Mouse (Mus musculus) C2C12 (cell line): ENCODE measurements at regions not wholly inside any gene's neighbourhood (a gene's known extent, or its start where the extent isn't known, plus 50 kb on each side); places are given as distances from the start of the nearest gene placed in this dataset.

Source experiments
- H3K27me3 ChIP-seq: one replicate; pipeline ENCODE4 v1.6.1; 2011; ENCODE audit not compliant: control insufficient read depth, insufficient read depth, insufficient read length
- H3K36me3 ChIP-seq: one replicate; pipeline ENCODE4 v1.6.1; 2011; ENCODE audit not compliant: control insufficient read depth, insufficient read depth
- H3K4me3 ChIP-seq: one replicate; pipeline ENCODE4 v1.5.1; 2011; ENCODE audit warnings: mild to moderate bottlenecking, control low read depth; ENCODE audit not compliant: poor library complexity, insufficient read depth, severe bottlenecking
- H3K79me2 ChIP-seq: one replicate; pipeline ENCODE4 v1.6.1; 2011; ENCODE audit not compliant: control insufficient read depth, insufficient read depth
- H3K79me3 ChIP-seq: one replicate; pipeline ENCODE4 v1.6.1; 2011; ENCODE audit warnings: low read depth, control low read depth
- H3ac ChIP-seq: one replicate; pipeline ENCODE3; 2011; ENCODE audit warnings: low read depth; ENCODE audit not compliant: control insufficient read depth, insufficient read length
- CEBPB ChIP-seq: IDR thresholded peaks from one replicate; pipeline ENCODE4 v1.6.1; 2011; ENCODE audit warnings: low read depth, mild to moderate bottlenecking, control low read depth, moderate library complexity
- CTCF ChIP-seq: IDR thresholded peaks from one replicate; pipeline ENCODE4 v1.5.1; 2011; ENCODE audit not compliant: control insufficient read depth, insufficient read depth, insufficient read length
- FOSL1 ChIP-seq: IDR thresholded peaks from one replicate; pipeline ENCODE4 v1.8.0; 2011; ENCODE audit warnings: mild to moderate bottlenecking, low read length; ENCODE audit not compliant: poor library complexity, insufficient read depth, severe bottlenecking
- MAX ChIP-seq: IDR thresholded peaks from one replicate; pipeline ENCODE4 v1.6.1; 2011; ENCODE audit warnings: mild to moderate bottlenecking, control low read depth
- MYOD1 ChIP-seq: IDR thresholded peaks from one replicate; pipeline ENCODE4 v1.6.1; 2011; ENCODE audit warnings: low read depth; ENCODE audit not compliant: control insufficient read depth, insufficient read length
- MYOG ChIP-seq: IDR thresholded peaks from one replicate; pipeline ENCODE4 v1.6.1; 2011; ENCODE audit not compliant: control insufficient read depth, insufficient read length; ENCODE audit errors: extremely low read depth
- USF1 ChIP-seq: IDR thresholded peaks from one replicate; pipeline ENCODE4 v1.6.1; 2011; ENCODE audit warnings: low read depth, mild to moderate bottlenecking, control low read depth, moderate library complexity

DNA sequence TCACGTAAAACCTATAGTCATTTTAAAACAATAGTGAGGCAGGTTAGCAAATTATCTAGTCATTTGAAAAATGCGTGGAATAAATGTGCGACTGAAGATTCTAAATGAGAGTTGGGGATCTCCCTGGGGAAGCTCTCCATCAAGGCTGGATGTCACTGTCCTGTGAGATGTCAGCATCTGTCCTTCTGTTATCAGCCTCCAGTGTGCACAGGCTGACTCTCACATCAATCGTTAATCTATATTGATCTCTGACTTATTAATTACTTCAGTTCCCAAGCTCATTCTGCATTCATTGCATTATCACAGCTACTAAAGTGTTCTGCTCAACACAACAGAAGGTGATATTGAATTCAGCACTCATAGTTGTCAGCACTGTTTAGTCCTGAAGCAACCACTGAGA lies 574.1 kb upstream of the Stxbp6 start:
- Histone ChIP-seq H3ac (no peak overlapping the region), H3K36me3 (no peaks in the 10 kb centered on the region), H3K27me3 (no peaks in the 10 kb centered on the region), H3K79me2 (no peaks in the 10 kb centered on the region), H3K79me3 (no peaks in the 10 kb centered on the region), H3K4me3 (no peak overlapping the region)
- no peak for TF ChIP-seq CEBPB
- no peak for TF ChIP-seq MYOG
- TF ChIP-seq CTCF, result no peak
- TF ChIP-seq USF1, result no peak
- no peak for TF ChIP-seq MYOD1
- TF ChIP-seq FOSL1, result no peak
- TF ChIP-seq MAX, result no peak

DNA sequence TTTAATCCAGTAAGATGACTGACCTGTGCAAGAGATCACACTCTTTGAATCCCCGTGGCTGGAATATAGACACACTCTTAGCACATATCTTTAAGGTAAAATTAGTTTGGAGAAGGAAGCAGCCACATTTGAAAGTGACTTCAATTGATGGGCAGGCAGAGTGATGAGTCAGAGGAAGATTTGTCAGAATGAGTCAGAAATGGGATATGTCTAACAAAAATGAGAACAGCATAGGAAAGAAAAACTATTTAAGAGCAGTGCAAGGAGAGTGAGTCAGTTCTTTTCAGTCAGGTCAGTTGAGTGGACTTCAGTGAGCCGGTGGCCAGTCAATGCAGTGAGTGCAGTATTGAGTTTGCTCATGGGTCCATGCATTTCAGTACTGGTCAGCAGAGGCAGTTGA lies 569.7 kb upstream of the Stxbp6 start:
- no peaks in the 10 kb centered on the region for H3K79me3 ChIP-seq
- H3ac ChIP-seq, result no peak overlapping the region
- H3K79me2 ChIP-seq, result no peaks in the 10 kb centered on the region
- H3K27me3 ChIP-seq, result no peaks in the 10 kb centered on the region
- H3K36me3 ChIP-seq, result no peaks in the 10 kb centered on the region
- no peak overlapping the region for H3K4me3 ChIP-seq
- TF ChIP-seq CEBPB (no peak), FOSL1 (peak; percentile 81)

DNA sequence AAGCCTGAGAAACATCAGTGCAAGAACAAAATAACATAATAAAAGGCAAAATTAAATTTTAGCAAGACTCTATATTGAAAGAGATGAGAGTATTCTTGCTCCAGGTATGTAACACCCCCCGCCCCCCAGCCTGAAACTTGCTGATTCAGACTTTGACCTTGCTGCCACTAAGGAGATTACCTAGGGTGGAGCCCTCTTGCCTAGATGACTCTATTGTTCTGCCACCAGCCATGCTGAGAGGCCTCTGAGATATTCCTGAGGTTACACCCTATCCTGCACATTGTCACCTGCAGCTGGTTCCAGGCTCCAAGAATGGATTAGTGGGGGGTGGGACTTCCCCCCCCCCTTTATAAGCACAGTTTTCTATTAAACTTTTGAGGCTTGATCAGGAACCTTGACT lies 548.3 kb upstream of the Stxbp6 start:
- no peaks in the 10 kb centered on the region for H3K36me3 ChIP-seq
- no peak for TF ChIP-seq CEBPB
- H3K79me3 ChIP-seq, result no peaks in the 10 kb centered on the region
- no peak overlapping the region for H3K4me3 ChIP-seq
- no peak overlapping the region for H3ac ChIP-seq
- no peaks in the 10 kb centered on the region for H3K79me2 ChIP-seq
- no peaks in the 10 kb centered on the region for H3K27me3 ChIP-seq

DNA sequence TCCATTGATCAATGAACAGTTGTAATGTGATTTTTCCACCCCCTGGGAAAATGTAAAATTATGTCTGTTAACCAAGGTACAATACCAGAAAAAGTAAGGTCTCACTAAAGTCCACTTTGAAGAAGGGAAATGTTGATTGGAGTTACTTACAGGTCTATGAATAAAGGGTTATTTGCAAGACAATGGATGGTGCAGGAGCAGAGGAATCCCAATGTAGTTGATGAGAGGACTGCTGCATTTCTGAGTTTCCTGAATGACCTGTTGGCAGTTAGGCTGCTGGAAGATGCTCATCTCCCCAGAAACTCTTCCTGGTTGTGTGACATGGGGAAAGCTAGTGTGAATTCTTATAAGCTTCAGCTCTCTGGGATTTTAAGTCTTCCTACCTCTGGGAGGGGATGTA lies 545.5 kb upstream of the Stxbp6 start:
- no peaks in the 10 kb centered on the region for H3K79me3 ChIP-seq
- H3K27me3 ChIP-seq, result no peaks in the 10 kb centered on the region
- H3ac ChIP-seq, result no peak overlapping the region
- no peaks in the 10 kb centered on the region for H3K36me3 ChIP-seq
- no peak overlapping the region for H3K4me3 ChIP-seq
- no peaks in the 10 kb centered on the region for H3K79me2 ChIP-seq
- no peak for TF ChIP-seq USF1
- no peak for TF ChIP-seq MAX
- no peak for TF ChIP-seq MYOD1
- TF ChIP-seq FOSL1, result no peak
- TF ChIP-seq CEBPB, result no peak
- TF ChIP-seq CTCF, result no peak
- TF ChIP-seq MYOG, result no peak

DNA sequence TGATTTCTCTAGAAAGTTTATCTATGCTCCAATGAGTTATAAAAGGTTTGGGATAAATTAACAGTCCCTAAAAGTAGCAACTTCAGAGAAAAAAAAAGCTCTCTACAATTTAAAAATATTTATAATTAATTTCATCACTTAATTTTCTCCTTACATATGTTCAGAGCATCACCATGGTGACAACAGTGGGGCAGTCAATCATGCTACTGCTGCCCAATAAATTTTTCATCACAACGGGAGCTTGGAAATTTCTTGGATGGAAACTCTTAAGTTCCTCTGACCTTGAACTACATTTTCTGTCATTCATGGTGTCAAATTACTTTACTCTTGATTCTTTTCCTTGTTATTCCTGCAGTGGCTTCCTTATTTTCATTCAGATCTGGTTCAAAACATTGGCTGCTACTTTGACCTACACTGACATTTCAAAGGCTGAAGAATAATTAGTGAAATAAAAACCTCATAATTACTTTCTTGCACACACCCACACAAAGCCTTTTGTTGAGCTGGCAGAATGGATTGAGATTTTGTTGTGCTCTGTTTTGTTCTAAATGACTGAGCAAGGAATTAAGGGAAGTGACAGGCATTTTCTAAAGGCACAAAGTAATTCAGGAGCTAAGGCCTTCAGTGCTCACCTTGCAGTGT lies 540.1 kb upstream of the Stxbp6 start:
- Histone ChIP-seq H3K79me2 (no peaks in the 10 kb centered on the region), H3ac (no peak overlapping the region), H3K4me3 (no peak overlapping the region), H3K36me3 (no peaks in the 10 kb centered on the region), H3K79me3 (no peaks in the 10 kb centered on the region), H3K27me3 (no peaks in the 10 kb centered on the region)
- TF ChIP-seq CTCF, result no peak
- no peak for TF ChIP-seq FOSL1
- TF ChIP-seq MAX, result no peak
- no peak for TF ChIP-seq MYOG
- no peak for TF ChIP-seq MYOD1
- TF ChIP-seq USF1, result no peak
- TF ChIP-seq CEBPB, result no peak

DNA sequence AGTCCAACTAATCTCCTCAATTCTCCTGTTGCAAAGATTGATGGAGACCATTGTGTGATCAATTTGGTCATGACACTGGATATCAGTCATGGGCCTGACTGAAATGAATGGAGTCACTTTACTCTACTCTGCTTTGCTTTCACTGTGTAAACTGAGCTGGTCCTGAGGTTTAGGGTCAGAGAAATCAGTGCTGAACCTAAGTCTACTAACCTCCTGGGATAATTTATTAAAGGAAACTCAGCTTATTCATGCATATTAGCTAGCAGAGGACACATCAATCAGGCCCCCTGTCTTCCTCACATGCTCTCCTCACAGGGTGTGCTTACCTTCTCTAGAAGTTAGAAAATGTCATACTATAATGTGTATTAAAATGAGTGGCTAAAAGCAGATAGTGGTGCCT lies 539.6 kb upstream of the Stxbp6 start:
- TF ChIP-seq CTCF, result no peak
- no peak for TF ChIP-seq MYOG
- no peak for TF ChIP-seq FOSL1
- TF ChIP-seq USF1, result no peak
- no peak for TF ChIP-seq MYOD1
- TF ChIP-seq MAX, result no peak
- TF ChIP-seq CEBPB, result no peak
- Histone ChIP-seq H3ac (no peak overlapping the region), H3K79me2 (no peaks in the 10 kb centered on the region), H3K4me3 (no peak overlapping the region), H3K79me3 (no peaks in the 10 kb centered on the region), H3K36me3 (no peaks in the 10 kb centered on the region), H3K27me3 (no peaks in the 10 kb centered on the region)

DNA sequence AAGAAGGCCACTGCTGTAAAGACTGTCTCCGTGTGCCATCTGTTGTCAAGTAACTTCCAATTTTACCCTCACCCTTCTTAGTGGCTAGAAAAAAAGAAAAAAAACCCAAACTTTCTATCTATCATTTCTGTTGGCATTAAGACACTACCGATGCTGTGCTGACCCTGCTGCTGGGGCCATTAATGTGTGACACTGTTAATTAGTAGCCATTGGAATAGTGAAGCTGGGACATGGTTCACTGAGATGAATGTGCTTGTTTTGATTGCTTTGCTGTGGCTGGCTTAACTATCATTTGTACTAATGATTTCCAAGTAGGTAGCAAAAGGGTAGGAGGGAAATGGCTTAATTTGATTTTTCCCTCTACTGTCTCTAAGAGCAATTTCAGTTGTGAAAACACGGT lies 524.9 kb upstream of the Stxbp6 start:
- Histone ChIP-seq H3K79me2 (no peaks in the 10 kb centered on the region), H3ac (no peak overlapping the region), H3K79me3 (no peaks in the 10 kb centered on the region), H3K4me3 (no peak overlapping the region), H3K36me3 (no peaks in the 10 kb centered on the region), H3K27me3 (no peaks in the 10 kb centered on the region)
- no peak for TF ChIP-seq MAX
- no peak for TF ChIP-seq USF1
- TF ChIP-seq MYOD1, result no peak
- no peak for TF ChIP-seq CTCF
- TF ChIP-seq CEBPB, result no peak
- TF ChIP-seq FOSL1, result no peak
- no peak for TF ChIP-seq MYOG
